Mouse (Mus musculus): ENCODE results near the gene Ttc41. TPM values are rescaled to one million over a fixed set of nuclear protein-coding genes. Genes with fewer than 3 reads are reported as not detected.

Ttc41 gene
- polyA plus RNA-seq, 1 experiment from 2014 or later: 1.6 TPM

DNA sequence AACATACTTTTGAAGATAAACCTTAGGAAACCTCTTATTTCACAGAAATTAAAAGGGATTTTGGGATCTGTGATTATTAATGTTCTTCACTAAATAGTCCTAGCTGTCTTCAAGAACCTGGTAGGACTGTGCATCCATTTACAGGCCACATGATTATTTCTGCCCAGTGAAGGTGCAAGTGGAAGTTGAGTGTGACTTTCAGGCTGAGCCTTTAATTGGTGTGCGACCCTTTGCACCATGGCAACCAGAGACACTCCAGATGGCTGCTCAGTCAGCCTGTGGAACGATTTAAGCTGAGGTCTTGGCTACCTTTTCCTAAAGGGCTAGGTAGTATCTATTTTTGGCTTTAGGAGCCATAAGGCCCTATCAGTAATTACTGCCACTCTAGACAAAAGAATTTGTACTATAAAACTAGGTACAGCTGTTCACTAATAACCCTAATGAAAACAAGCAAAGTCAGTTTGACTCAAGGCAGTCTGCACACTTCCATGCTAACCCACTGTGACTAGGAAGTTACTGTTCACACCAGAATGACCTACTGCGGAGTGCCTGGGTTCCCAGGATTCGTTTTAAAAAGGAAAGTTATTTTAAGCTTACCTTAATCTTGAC lies 3.2 kb upstream of the Ttc41 start:
- Histone ChIP-seq H3K4me2 (ENCODE audit: low read depth, low read length) (peak overlapping the region; percentile 61; the same call in 1 of the 2 replicates), H3K9ac (replicated peaks; ENCODE audit: low read length) (no peak overlapping the region), H3K4me3 (ENCODE audit: low read depth, low read length) (no peak overlapping the region; the same call in 1 of the 2 replicates), H3K36me3 (replicated peaks; ENCODE audit: control insufficient read depth, insufficient read depth, low read depth, low read length) (peaks cover 17% of the 10 kb centered on the region), H3K4me1 (ENCODE audit: control insufficient read depth, insufficient read depth, low read length) (peaks cover 5% of the 10 kb centered on the region; the same call in 1 of the 2 replicates), H3K27me3 (ENCODE audit: control insufficient read depth, insufficient read depth, low read length) (no peaks in the 10 kb centered on the region), H3K9me3 (replicated peaks; ENCODE audit: control insufficient read depth, low read length) (no peaks in the 10 kb centered on the region), H3K27ac (replicated peaks; ENCODE audit: low read depth, low read length) (no peak overlapping the region)
- WGBS: 56% methylated on average over 4 of the region's 4 CpGs
- ATAC-seq (replicated peaks; ENCODE audit: insufficient number of reproducible peaks, low FRiP score, low TSS enrichment, low read depth): no peak
- peak; percentile 42 for DNase-seq (ENCODE audit: low spot score)

GRCm38 (mm10) chr10:86703375-86703774 lies 2.2 kb upstream of the Ttc41 start:
- H3K4me1 ChIP-seq (ENCODE audit: control insufficient read depth, insufficient read depth, low read length): peaks cover 5% of the 10 kb centered on the region; the same call in 1 of the 2 replicates
- no peak for ATAC-seq (replicated peaks; ENCODE audit: insufficient number of reproducible peaks, low FRiP score, low TSS enrichment, low read depth)
- H3K27me3 ChIP-seq (ENCODE audit: control insufficient read depth, insufficient read depth, low read length): no peaks in the 10 kb centered on the region
- DNase-seq (ENCODE audit: low spot score): no peak
- peak overlapping the region; percentile 96 for H3K9ac ChIP-seq (replicated peaks; ENCODE audit: low read length)
- H3K4me2 ChIP-seq (ENCODE audit: low read depth, low read length): peak overlapping the region; percentile 61
- peak overlapping the region; percentile 85 for H3K4me3 ChIP-seq (ENCODE audit: low read depth, low read length)
- whole genome bisulfite sequencing: 63% methylated on average over 4 of the region's 4 CpGs
- peaks cover 11% of the 10 kb centered on the region for H3K36me3 ChIP-seq (replicated peaks; ENCODE audit: control insufficient read depth, insufficient read depth, low read depth, low read length)
- H3K9me3 ChIP-seq (replicated peaks; ENCODE audit: control insufficient read depth, low read length): no peaks in the 10 kb centered on the region
- H3K27ac ChIP-seq (replicated peaks; ENCODE audit: low read depth, low read length): no peak overlapping the region

- Histone ChIP-seq H3K9me3 (replicated peaks; ENCODE audit: control insufficient read depth, low read length) (no peaks in the 10 kb centered on the region), H3K27ac (replicated peaks; ENCODE audit: low read depth, low read length) (no peak overlapping the region), H3K36me3 (replicated peaks; ENCODE audit: control insufficient read depth, insufficient read depth, low read depth, low read length) (peaks cover 10% of the 10 kb centered on the region), H3K4me3 (ENCODE audit: low read depth, low read length) (peak overlapping the region; percentile 85), H3K4me1 (ENCODE audit: control insufficient read depth, insufficient read depth, low read length) (peaks cover 5% of the 10 kb centered on the region; the same call in 1 of the 2 replicates), H3K4me2 (ENCODE audit: low read depth, low read length) (peak overlapping the region; percentile 61), H3K27me3 (ENCODE audit: control insufficient read depth, insufficient read depth, low read length) (no peaks in the 10 kb centered on the region), H3K9ac (replicated peaks; ENCODE audit: low read length) (peak overlapping the region; percentile 96)
- ATAC-seq (replicated peaks; ENCODE audit: insufficient number of reproducible peaks, low FRiP score, low TSS enrichment, low read depth) (no peak), DNase-seq (ENCODE audit: low spot score) (no peak)
- WGBS: 9% methylated on average over 8 of the region's 8 CpGs
Measured at GRCm38 (mm10) chr10:86704141-86704540, 1.5 kb upstream of the Ttc41 start.

DNA sequence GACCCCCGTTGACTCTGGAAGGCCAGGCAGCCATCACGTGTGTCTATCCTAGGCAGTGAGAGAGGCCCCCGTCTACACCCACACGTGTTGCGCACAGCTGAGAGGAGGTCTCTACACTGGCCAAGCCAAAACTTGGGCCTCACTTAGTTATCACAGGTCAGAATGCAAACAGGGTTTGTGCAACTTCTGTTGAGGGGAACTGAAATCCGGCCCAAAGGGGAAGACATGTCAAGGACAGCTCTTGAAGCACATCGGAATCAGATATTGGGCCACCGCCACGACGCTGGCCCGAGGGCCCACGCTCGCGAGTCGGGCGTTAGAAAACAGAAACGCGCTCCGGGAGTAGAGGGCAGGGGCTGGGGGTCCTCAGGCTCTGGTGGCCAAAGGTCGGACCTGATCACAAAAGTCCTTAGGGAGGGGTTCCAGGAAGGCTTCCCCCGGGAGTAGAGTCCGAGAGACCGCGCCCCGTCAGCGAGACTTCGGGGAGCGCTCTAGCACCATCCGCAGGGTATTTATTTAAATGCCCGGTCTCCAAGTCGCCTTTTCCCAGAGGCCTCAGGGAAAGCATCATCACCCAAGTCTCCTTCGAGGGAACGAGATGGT lies 921 bp upstream of the Ttc41 start:
- H3K27ac ChIP-seq (replicated peaks; ENCODE audit: low read depth, low read length): peak overlapping the region; percentile 76
- peak overlapping the region; percentile 61 for H3K4me2 ChIP-seq (ENCODE audit: low read depth, low read length)
- no peaks in the 10 kb centered on the region for H3K9me3 ChIP-seq (replicated peaks; ENCODE audit: control insufficient read depth, low read length)
- H3K4me3 ChIP-seq (ENCODE audit: low read depth, low read length): peak overlapping the region; percentile 85
- H3K27me3 ChIP-seq (ENCODE audit: control insufficient read depth, insufficient read depth, low read length): no peaks in the 10 kb centered on the region
- DNase-seq (ENCODE audit: low spot score) (peak; percentile 63), ATAC-seq (replicated peaks; ENCODE audit: insufficient number of reproducible peaks, low FRiP score, low TSS enrichment, low read depth) (peak; percentile 2)
- peaks cover 5% of the 10 kb centered on the region; the same call in 1 of the 2 replicates for H3K4me1 ChIP-seq (ENCODE audit: control insufficient read depth, insufficient read depth, low read length)
- peak overlapping the region; percentile 96 for H3K9ac ChIP-seq (replicated peaks; ENCODE audit: low read length)
- peaks cover 10% of the 10 kb centered on the region for H3K36me3 ChIP-seq (replicated peaks; ENCODE audit: control insufficient read depth, insufficient read depth, low read depth, low read length)
- under 1% methylated on average over 33 of the region's 33 CpGs for WGBS

DNA sequence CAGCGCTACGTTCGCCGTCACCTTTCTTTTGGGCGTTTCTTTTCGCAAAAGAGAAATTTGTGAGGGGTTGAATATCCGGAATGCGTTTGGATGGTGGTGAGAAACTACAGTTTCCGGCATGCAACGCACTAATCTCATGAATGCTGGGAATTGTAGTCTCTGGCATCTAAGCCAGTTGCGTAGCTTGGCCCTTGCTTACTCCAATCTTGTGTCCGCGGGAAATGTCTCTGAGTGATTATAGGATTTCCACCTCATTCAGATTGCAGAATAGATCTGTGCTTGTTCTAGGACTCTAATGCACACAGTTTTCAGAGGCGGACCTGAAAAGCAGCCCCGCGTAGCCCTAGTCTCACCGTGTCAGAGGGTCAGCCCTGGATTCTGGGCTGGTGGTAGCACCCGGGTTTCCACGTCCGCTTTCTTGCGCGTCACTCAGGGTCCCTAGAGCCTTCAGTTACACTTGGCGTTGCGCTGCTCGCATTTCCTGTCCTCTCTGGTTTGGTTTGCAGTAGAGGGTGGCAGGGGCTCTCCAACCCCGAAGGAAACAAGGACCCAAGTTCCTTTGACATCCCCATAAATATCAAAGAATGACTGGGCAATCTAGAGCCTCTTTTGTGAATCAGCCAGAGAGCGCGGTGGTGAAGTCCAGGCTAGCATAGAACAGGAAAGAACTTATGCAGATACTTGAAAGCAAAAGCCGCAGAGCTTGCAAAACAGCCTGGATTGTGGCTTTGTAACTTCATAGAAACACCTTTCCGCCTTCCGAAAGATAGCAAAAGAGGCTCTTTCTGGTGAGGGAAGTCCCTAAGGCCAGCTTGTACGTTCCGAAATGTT lies 526 bp downstream of the Ttc41 start:
- WGBS: 5% methylated on average over 33 of the region's 33 CpGs
- H3K9me3 ChIP-seq (replicated peaks; ENCODE audit: control insufficient read depth, low read length): no peaks in the 10 kb centered on the region
- H3K36me3 ChIP-seq (replicated peaks; ENCODE audit: control insufficient read depth, insufficient read depth, low read depth, low read length): peaks cover 7% of the 10 kb centered on the region
- H3K4me1 ChIP-seq (ENCODE audit: control insufficient read depth, insufficient read depth, low read length): peaks cover 2% of the 10 kb centered on the region; the same call in 1 of the 2 replicates
- peak; percentile 97 for DNase-seq (ENCODE audit: low spot score)
- H3K27me3 ChIP-seq (ENCODE audit: control insufficient read depth, insufficient read depth, low read length): no peaks in the 10 kb centered on the region
- peak overlapping the region; percentile 85 for H3K4me3 ChIP-seq (ENCODE audit: low read depth, low read length)
- ATAC-seq (replicated peaks; ENCODE audit: insufficient number of reproducible peaks, low FRiP score, low TSS enrichment, low read depth): peak; percentile 82
- peak overlapping the region; percentile 78 for H3K9ac ChIP-seq (replicated peaks; ENCODE audit: low read length)
- peak overlapping the region; percentile 86 for H3K27ac ChIP-seq (replicated peaks; ENCODE audit: low read depth, low read length)
- H3K4me2 ChIP-seq (ENCODE audit: low read depth, low read length): peak overlapping the region; percentile 50

GRCm38 (mm10) chr10:86707134-86707533 lies 1.5 kb downstream of the Ttc41 start:
- ATAC-seq (replicated peaks; ENCODE audit: insufficient number of reproducible peaks, low FRiP score, low TSS enrichment, low read depth) (no peak), DNase-seq (ENCODE audit: low spot score) (no peak)
- H3K9ac ChIP-seq (replicated peaks; ENCODE audit: low read length): peak overlapping the region; percentile 78; the same call in 1 of the 2 replicates
- H3K4me1 ChIP-seq (ENCODE audit: control insufficient read depth, insufficient read depth, low read length): peaks cover 2% of the 10 kb centered on the region; the same call in 1 of the 2 replicates
- no peaks in the 10 kb centered on the region for H3K27me3 ChIP-seq (ENCODE audit: control insufficient read depth, insufficient read depth, low read length)
- 88% methylated on average over 3 of the region's 3 CpGs for WGBS
- peaks cover 5% of the 10 kb centered on the region for H3K36me3 ChIP-seq (replicated peaks; ENCODE audit: control insufficient read depth, insufficient read depth, low read depth, low read length)
- H3K9me3 ChIP-seq (replicated peaks; ENCODE audit: control insufficient read depth, low read length): no peaks in the 10 kb centered on the region
- no peak overlapping the region for H3K4me2 ChIP-seq (ENCODE audit: low read depth, low read length)
- no peak overlapping the region for H3K27ac ChIP-seq (replicated peaks; ENCODE audit: low read depth, low read length)
- no peak overlapping the region for H3K4me3 ChIP-seq (ENCODE audit: low read depth, low read length)

DNA sequence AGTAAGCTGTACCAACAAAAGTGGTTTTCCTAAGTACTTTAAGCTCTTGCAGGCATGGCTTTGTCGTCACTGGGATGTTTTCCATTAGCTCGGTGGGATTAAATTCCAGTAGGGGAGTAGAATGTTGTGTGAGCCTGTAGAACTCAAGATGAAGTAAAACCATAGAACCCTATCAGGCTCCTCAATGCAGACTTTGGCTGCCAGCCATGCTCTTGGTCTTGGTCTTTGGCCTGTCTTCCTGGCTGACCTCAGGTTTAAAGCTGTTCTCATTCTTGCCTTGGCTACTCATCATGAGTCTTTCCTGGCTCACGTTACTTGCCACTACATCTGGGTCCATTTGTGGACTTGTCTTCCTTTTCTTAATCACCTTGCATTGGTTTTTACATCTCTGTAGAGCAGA lies 6.5 kb downstream of the Ttc41 start:
- DNase-seq (ENCODE audit: low spot score) (peak; percentile 15), ATAC-seq (replicated peaks; ENCODE audit: insufficient number of reproducible peaks, low FRiP score, low TSS enrichment, low read depth) (no peak)
- H3K36me3 ChIP-seq (replicated peaks; ENCODE audit: control insufficient read depth, insufficient read depth, low read depth, low read length): no peaks in the 10 kb centered on the region
- H3K4me2 ChIP-seq (ENCODE audit: low read depth, low read length): no peak overlapping the region
- H3K27ac ChIP-seq (replicated peaks; ENCODE audit: low read depth, low read length): no peak overlapping the region
- H3K27me3 ChIP-seq (ENCODE audit: control insufficient read depth, insufficient read depth, low read length): no peaks in the 10 kb centered on the region
- no peak overlapping the region for H3K4me3 ChIP-seq (ENCODE audit: low read depth, low read length)
- WGBS: 66% methylated on average over 3 of the region's 3 CpGs
- H3K9ac ChIP-seq (replicated peaks; ENCODE audit: low read length): no peak overlapping the region
- H3K9me3 ChIP-seq (replicated peaks; ENCODE audit: control insufficient read depth, low read length): no peaks in the 10 kb centered on the region
- no peaks in the 10 kb centered on the region for H3K4me1 ChIP-seq (ENCODE audit: control insufficient read depth, insufficient read depth, low read length)

Measured in embryonic facial prominence, embryonic 11.5 days (tissue).